In the genomic region with DNA sequence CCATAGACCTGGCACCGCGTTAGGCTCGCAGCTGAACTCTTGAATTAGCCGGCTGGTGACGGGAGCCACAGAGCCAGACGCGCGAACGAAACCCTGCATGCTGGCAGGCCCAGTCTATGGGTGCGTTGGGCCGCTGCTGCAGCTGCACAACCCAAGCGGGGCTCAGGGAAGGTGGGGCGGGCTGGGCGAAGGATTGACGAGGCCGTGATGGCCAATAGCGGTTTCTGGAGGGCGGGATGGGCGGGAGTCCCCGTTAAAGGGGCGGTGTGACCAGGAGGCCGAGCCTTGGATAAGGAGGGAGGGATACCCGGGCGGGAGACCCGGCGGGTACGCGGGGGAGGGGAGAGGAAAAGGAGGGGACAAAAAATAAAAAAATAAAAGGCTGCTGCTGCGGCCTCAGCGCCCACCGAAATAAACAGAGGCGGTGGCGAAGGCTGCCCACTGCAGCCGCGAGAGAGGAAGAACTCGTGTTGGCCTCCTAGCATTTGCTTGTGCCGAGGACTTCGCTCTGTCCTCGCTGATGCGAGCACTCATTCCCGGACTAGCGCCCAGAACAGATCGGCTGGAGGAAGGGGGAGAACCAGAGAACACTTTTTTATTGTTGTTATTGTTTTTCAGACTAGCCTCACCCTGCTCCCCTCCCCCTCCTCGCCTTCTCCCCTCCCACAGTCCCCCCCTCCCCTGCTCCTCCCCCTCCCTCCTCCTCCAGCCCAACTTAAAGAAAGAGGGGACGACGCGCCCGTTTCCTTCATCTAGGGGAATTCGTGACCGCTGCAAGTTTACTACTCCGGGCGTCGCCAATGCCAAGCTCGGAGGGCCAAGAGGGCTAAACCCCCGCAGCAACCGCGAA, we compare ENCODE assay signal across 8 mouse cellular contexts. TPM values are rescaled to one million over a fixed set of nuclear protein-coding genes. Genes with fewer than 3 reads are reported as not detected.
A peak's percentile ranks its signal among the peaks of the same experiment; 100 is the strongest.
DNase-seq lines count a peak whose midpoint lies in the region; ATAC-seq and TF ChIP-seq lines count a peak whose summit lies in the region.

No protein-coding gene starts in this region.

- peak; percentile 27 for DNase-seq in kidney, postnatal 0 days (ENCODE audit: low spot score)
- no peak for DNase-seq in kidney, adult 2 months
- DNase-seq in embryonic facial prominence, embryonic 11.5 days (ENCODE audit: low spot score), result peak; percentile 83
- DNase-seq in gastrocnemius, postnatal 14 days, result no peak
- no peak for DNase-seq in spleen, adult 18-20 months

- H3K4me2 ChIP-seq in kidney, postnatal 0 days (ENCODE audit: low read length), result peak overlapping the region; percentile 66
- H3K4me2 ChIP-seq in embryonic facial prominence, embryonic 11.5 days (ENCODE audit: low read depth, low read length), result peak overlapping the region; percentile 83
- peak overlapping the region; percentile 66 for H3K4me2 ChIP-seq in intestine, postnatal 0 days (replicated peaks; ENCODE audit: low read depth)
- peak overlapping the region; percentile 73 for H3K4me2 ChIP-seq in neural tube, embryonic 12.5 days (replicated peaks)

- no peak for TF ChIP-seq CTCF in kidney, postnatal 0 days (IDR thresholded peaks at IDR 0.05; ENCODE audit: low read depth)
- TF ChIP-seq CTCF in kidney, adult 2 months (conservative IDR thresholded peaks at IDR 0.05; ENCODE audit: insufficient read depth, insufficient read length, low read depth, low read length), result no peak
- TF ChIP-seq CTCF in bone marrow macrophage, adult 2 months (IDR thresholded peaks at IDR 0.05; ENCODE audit: low read depth, low read length), result no peak
- no peak for TF ChIP-seq CTCF in intestine, postnatal 0 days (IDR thresholded peaks at IDR 0.05; ENCODE audit: low read depth)

- ATAC-seq in kidney, postnatal 0 days (replicated peaks; ENCODE audit: low FRiP score, low read depth), result no peak; the same call in 1 of the 2 replicates
- peak; percentile 86 for ATAC-seq in embryonic facial prominence, embryonic 11.5 days (replicated peaks; ENCODE audit: insufficient number of reproducible peaks, low FRiP score, low TSS enrichment, low read depth)
- no peak for ATAC-seq in intestine, postnatal 0 days
- ATAC-seq in neural tube, embryonic 12.5 days (ENCODE audit: low FRiP score, low read depth), result peak; percentile 87

- H3K4me1 ChIP-seq in kidney, postnatal 0 days (replicated peaks; ENCODE audit: insufficient read depth, low read length), result peaks cover 15% of the 10 kb centered on the region; the same call in 1 of the 2 replicates
- no peaks in the 10 kb centered on the region for H3K4me1 ChIP-seq in kidney, adult 2 months (ENCODE audit: control insufficient read depth, insufficient read depth, low read length)
- H3K4me1 ChIP-seq in bone marrow macrophage, adult 2 months (ENCODE audit: control insufficient read depth, insufficient read depth, low read length), result peaks cover 2% of the 10 kb centered on the region; the same call in 1 of the 2 replicates
- peaks cover 9% of the 10 kb centered on the region for H3K4me1 ChIP-seq in embryonic facial prominence, embryonic 11.5 days (ENCODE audit: control insufficient read depth, insufficient read depth, low read length)
- H3K4me1 ChIP-seq in intestine, postnatal 0 days (replicated peaks; ENCODE audit: control insufficient read depth, insufficient read depth, low read length), result no peaks in the 10 kb centered on the region
- peaks cover 35% of the 10 kb centered on the region for H3K4me1 ChIP-seq in neural tube, embryonic 12.5 days

- peak overlapping the region; percentile 33 for H3K4me3 ChIP-seq in kidney, postnatal 0 days (replicated peaks; ENCODE audit: low read depth, low read length)
- H3K4me3 ChIP-seq in kidney, adult 2 months (ENCODE audit: insufficient read depth, low read depth, low read length), result no peak overlapping the region
- H3K4me3 ChIP-seq in bone marrow macrophage, adult 2 months (ENCODE audit: insufficient read depth, low read length), result peak overlapping the region; percentile 33
- H3K4me3 ChIP-seq in embryonic facial prominence, embryonic 11.5 days (ENCODE audit: low read depth, low read length), result peak overlapping the region; percentile 48
- peak overlapping the region; percentile 43 for H3K4me3 ChIP-seq in intestine, postnatal 0 days (ENCODE audit: low read depth, low read length)
- peak overlapping the region; percentile 69 for H3K4me3 ChIP-seq in neural tube, embryonic 12.5 days

- H3K27me3 ChIP-seq in kidney, postnatal 0 days (ENCODE audit: insufficient read depth, low read length), result peaks cover 97% of the 10 kb centered on the region
- H3K27me3 ChIP-seq in kidney, adult 2 months (replicated peaks; ENCODE audit: control insufficient read depth, insufficient read depth, low read length), result peaks cover 23% of the 10 kb centered on the region
- peaks cover 54% of the 10 kb centered on the region for H3K27me3 ChIP-seq in embryonic facial prominence, embryonic 11.5 days (ENCODE audit: control insufficient read depth, insufficient read depth, low read length)
- H3K27me3 ChIP-seq in intestine, postnatal 0 days (replicated peaks; ENCODE audit: control insufficient read depth, insufficient read depth, low read length), result peaks cover 99% of the 10 kb centered on the region
- H3K27me3 ChIP-seq in neural tube, embryonic 12.5 days (replicated peaks), result peaks cover 69% of the 10 kb centered on the region

- WGBS in kidney, postnatal 0 days, result under 1% methylated on average over 51 of the region's 57 CpGs
- WGBS in kidney, adult 2 months, result 2% methylated on average over 57 of the region's 57 CpGs
- WGBS in embryonic facial prominence, embryonic 11.5 days, result under 1% methylated on average over 56 of the region's 57 CpGs
- under 1% methylated on average over 55 of the region's 57 CpGs for WGBS in intestine, postnatal 0 days
- WGBS in neural tube, embryonic 12.5 days, result under 1% methylated on average over 57 of the region's 57 CpGs

- intact Hi-C loops in gastrocnemius, postnatal 14 days (cut with DNase I; ENCODE audit: low total_unique reads), result no loop called here

- no peak for TF ChIP-seq POLR2A in kidney, adult 2 months (IDR thresholded peaks at IDR 0.05; ENCODE audit: low read depth, low read length)
- no peak for TF ChIP-seq POLR2A in bone marrow macrophage, adult 2 months (IDR thresholded peaks at IDR 0.05; ENCODE audit: borderline replicate concordance, low read depth, low read length)

- no peaks in the 10 kb centered on the region for H3K36me3 ChIP-seq in kidney, postnatal 0 days (ENCODE audit: insufficient read depth, low read length)
- no peaks in the 10 kb centered on the region for H3K36me3 ChIP-seq in kidney, adult 2 months (ENCODE audit: control insufficient read depth, insufficient read depth, low read length)
- H3K36me3 ChIP-seq in embryonic facial prominence, embryonic 11.5 days (replicated peaks; ENCODE audit: control insufficient read depth, insufficient read depth, low read depth, low read length), result no peaks in the 10 kb centered on the region
- H3K36me3 ChIP-seq in intestine, postnatal 0 days (ENCODE audit: control insufficient read depth, insufficient read depth), result no peaks in the 10 kb centered on the region
- H3K36me3 ChIP-seq in neural tube, embryonic 12.5 days, result no peaks in the 10 kb centered on the region

- no peaks in the 10 kb centered on the region for H3K9me3 ChIP-seq in kidney, postnatal 0 days (replicated peaks; ENCODE audit: low read length)
- H3K9me3 ChIP-seq in embryonic facial prominence, embryonic 11.5 days (replicated peaks; ENCODE audit: control insufficient read depth, low read length), result no peaks in the 10 kb centered on the region
- H3K9me3 ChIP-seq in intestine, postnatal 0 days (ENCODE audit: control insufficient read depth), result no peaks in the 10 kb centered on the region
- H3K9me3 ChIP-seq in neural tube, embryonic 12.5 days, result no peaks in the 10 kb centered on the region

- H3K9ac ChIP-seq in kidney, postnatal 0 days (ENCODE audit: low read depth, low read length), result no peak overlapping the region
- H3K9ac ChIP-seq in embryonic facial prominence, embryonic 11.5 days (replicated peaks; ENCODE audit: low read length), result peak overlapping the region; percentile 57
- H3K9ac ChIP-seq in intestine, postnatal 0 days (ENCODE audit: low read depth, low read length), result no peak overlapping the region
- H3K9ac ChIP-seq in neural tube, embryonic 12.5 days, result peak overlapping the region; percentile 92

- no peak overlapping the region for H3K27ac ChIP-seq in kidney, postnatal 0 days
- H3K27ac ChIP-seq in kidney, adult 2 months (ENCODE audit: insufficient read depth, low read depth, low read length), result no peak overlapping the region
- H3K27ac ChIP-seq in bone marrow macrophage, adult 2 months (ENCODE audit: insufficient read depth, low read depth, low read length), result no peak overlapping the region
- H3K27ac ChIP-seq in embryonic facial prominence, embryonic 11.5 days (replicated peaks; ENCODE audit: low read depth, low read length), result peak overlapping the region; percentile 67
- H3K27ac ChIP-seq in intestine, postnatal 0 days (ENCODE audit: low read depth, low read length), result no peak overlapping the region
- peak overlapping the region; percentile 92 for H3K27ac ChIP-seq in neural tube, embryonic 12.5 days

RNA-seq across cellular contexts. Expression of a gene that starts 1.0 kb away (rescaled TPM):
- not detected in 2 replicates for polyA plus RNA-seq in kidney, postnatal 0 days (2015; fragmentation: Nextera tagmentation; extraction: Ambion mirVana)
- polyA plus RNA-seq in kidney, adult 2 months (2012; rRNA removed), result not detected in 2 replicates
- polyA plus RNA-seq in bone marrow macrophage, adult 2 months (2012; ENCODE audit: insufficient read depth, insufficient read length, missing spikeins), result not detected in 2 replicates
- 2.1 and 2.3 TPM in 2 replicates for polyA plus RNA-seq in embryonic facial prominence, embryonic 11.5 days (2014; fragmentation: Nextera tagmentation; extraction: Ambion mirVana)
- not detected in 2 replicates for polyA plus RNA-seq in intestine, postnatal 0 days (2015; fragmentation: Nextera tagmentation; extraction: Ambion mirVana)
- polyA plus RNA-seq in neural tube, embryonic 12.5 days (2016; fragmentation: Nextera tagmentation; extraction: Ambion mirVana), result 11.6 and 13.4 TPM in 2 replicates
- not detected for total RNA-seq in gastrocnemius, postnatal 14 days (2021)

RNA-seq across cellular contexts. Expression of a gene that starts 8.8 kb away (rescaled TPM):
- 0.06 and 0.11 TPM in 2 replicates for polyA plus RNA-seq in kidney, postnatal 0 days (2015; fragmentation: Nextera tagmentation; extraction: Ambion mirVana)
- polyA plus RNA-seq in kidney, adult 2 months (2012; rRNA removed), result not detected in 2 replicates
- not detected in 2 replicates for polyA plus RNA-seq in bone marrow macrophage, adult 2 months (2012; ENCODE audit: insufficient read depth, insufficient read length, missing spikeins)
- 4.1 and 5.0 TPM in 2 replicates for polyA plus RNA-seq in embryonic facial prominence, embryonic 11.5 days (2014; fragmentation: Nextera tagmentation; extraction: Ambion mirVana)
- polyA plus RNA-seq in intestine, postnatal 0 days (2015; fragmentation: Nextera tagmentation; extraction: Ambion mirVana), result not detected in 2 replicates
- polyA plus RNA-seq in neural tube, embryonic 12.5 days (2016; fragmentation: Nextera tagmentation; extraction: Ambion mirVana), result 11.3 and 14.3 TPM in 2 replicates
- total RNA-seq in gastrocnemius, postnatal 14 days (2021), result not detected

RNA-seq across cellular contexts. Expression of a gene that starts 16.1 kb away (rescaled TPM):
- not detected in 2 replicates for polyA plus RNA-seq in kidney, postnatal 0 days (2015; fragmentation: Nextera tagmentation; extraction: Ambion mirVana)
- not detected in 2 replicates for polyA plus RNA-seq in kidney, adult 2 months (2012; rRNA removed)
- not detected in 2 replicates for polyA plus RNA-seq in bone marrow macrophage, adult 2 months (2012; ENCODE audit: insufficient read depth, insufficient read length, missing spikeins)
- polyA plus RNA-seq in embryonic facial prominence, embryonic 11.5 days (2014; fragmentation: Nextera tagmentation; extraction: Ambion mirVana), result not detected in 2 replicates
- not detected in 2 replicates for polyA plus RNA-seq in intestine, postnatal 0 days (2015; fragmentation: Nextera tagmentation; extraction: Ambion mirVana)
- polyA plus RNA-seq in neural tube, embryonic 12.5 days (2016; fragmentation: Nextera tagmentation; extraction: Ambion mirVana), result 0.57 and 0.68 TPM in 2 replicates
- total RNA-seq in gastrocnemius, postnatal 14 days (2021), result not detected

RNA-seq across cellular contexts. Expression of a gene that starts 23.4 kb away (rescaled TPM):
- not detected in 2 replicates for polyA plus RNA-seq in kidney, postnatal 0 days (2015; fragmentation: Nextera tagmentation; extraction: Ambion mirVana)
- polyA plus RNA-seq in kidney, adult 2 months (2012; rRNA removed), result not detected in 2 replicates
- not detected in 2 replicates for polyA plus RNA-seq in bone marrow macrophage, adult 2 months (2012; ENCODE audit: insufficient read depth, insufficient read length, missing spikeins)
- polyA plus RNA-seq in embryonic facial prominence, embryonic 11.5 days (2014; fragmentation: Nextera tagmentation; extraction: Ambion mirVana), result not detected in 2 replicates
- polyA plus RNA-seq in intestine, postnatal 0 days (2015; fragmentation: Nextera tagmentation; extraction: Ambion mirVana), result not detected in 2 replicates
- 1.3 TPM in 2 replicates for polyA plus RNA-seq in neural tube, embryonic 12.5 days (2016; fragmentation: Nextera tagmentation; extraction: Ambion mirVana)
- total RNA-seq in gastrocnemius, postnatal 14 days (2021), result not detected

RNA-seq across cellular contexts. Expression of a gene that starts 59.9 kb away (rescaled TPM):
- polyA plus RNA-seq in kidney, postnatal 0 days (2015; fragmentation: Nextera tagmentation; extraction: Ambion mirVana), result 36.0 and 42.1 TPM in 2 replicates
- polyA plus RNA-seq in kidney, adult 2 months (2012; rRNA removed), result 67.4 and 77.1 TPM in 2 replicates
- polyA plus RNA-seq in bone marrow macrophage, adult 2 months (2012; ENCODE audit: insufficient read depth, insufficient read length, missing spikeins), result 26.3 and 27.1 TPM in 2 replicates
- polyA plus RNA-seq in embryonic facial prominence, embryonic 11.5 days (2014; fragmentation: Nextera tagmentation; extraction: Ambion mirVana), result 35.3 and 37.4 TPM in 2 replicates
- polyA plus RNA-seq in intestine, postnatal 0 days (2015; fragmentation: Nextera tagmentation; extraction: Ambion mirVana), result 5.9 and 7.7 TPM in 2 replicates
- polyA plus RNA-seq in neural tube, embryonic 12.5 days (2016; fragmentation: Nextera tagmentation; extraction: Ambion mirVana), result 33.0 and 35.0 TPM in 2 replicates
- 10 to 100 TPM; 32.7 to 37.9 TPM for total RNA-seq in gastrocnemius, postnatal 14 days (2021)

Comparison
In these comparisons a context has a peak if more than half of its experiments do, and no peak if none do; other contexts are left out.
1. DNase-seq: peak in kidney, postnatal 0 days (single experiment) and embryonic facial prominence, embryonic 11.5 days (single experiment); none in kidney, adult 2 months (single experiment), gastrocnemius, postnatal 14 days (single experiment) and spleen, adult 18-20 months (0 of 2).
2. ATAC-seq: peak in embryonic facial prominence, embryonic 11.5 days (single experiment) and neural tube, embryonic 12.5 days (single experiment); none in kidney, postnatal 0 days (single experiment) and intestine, postnatal 0 days (single experiment).
3. H3K27ac ChIP-seq: peak in embryonic facial prominence, embryonic 11.5 days (single experiment) and neural tube, embryonic 12.5 days (single experiment); none in kidney, postnatal 0 days (single experiment), kidney, adult 2 months (single experiment), bone marrow macrophage, adult 2 months (single experiment) and intestine, postnatal 0 days (single experiment).
4. H3K9ac ChIP-seq: peak in embryonic facial prominence, embryonic 11.5 days (single experiment) and neural tube, embryonic 12.5 days (single experiment); none in kidney, postnatal 0 days (single experiment) and intestine, postnatal 0 days (single experiment).
5. Peak in every context shown above with its lines, with median percentiles within 50 percentile points of each other: H3K4me2 ChIP-seq.